Mouse (Mus musculus): ENCODE results near the gene Aqp3. TPM values are rescaled to one million over a fixed set of nuclear protein-coding genes. Genes with fewer than 3 reads are reported as not detected.

The Aqp3 gene
- polyA plus RNA-seq, 1 experiment from 2014 or later = 1.3 TPM

DNA sequence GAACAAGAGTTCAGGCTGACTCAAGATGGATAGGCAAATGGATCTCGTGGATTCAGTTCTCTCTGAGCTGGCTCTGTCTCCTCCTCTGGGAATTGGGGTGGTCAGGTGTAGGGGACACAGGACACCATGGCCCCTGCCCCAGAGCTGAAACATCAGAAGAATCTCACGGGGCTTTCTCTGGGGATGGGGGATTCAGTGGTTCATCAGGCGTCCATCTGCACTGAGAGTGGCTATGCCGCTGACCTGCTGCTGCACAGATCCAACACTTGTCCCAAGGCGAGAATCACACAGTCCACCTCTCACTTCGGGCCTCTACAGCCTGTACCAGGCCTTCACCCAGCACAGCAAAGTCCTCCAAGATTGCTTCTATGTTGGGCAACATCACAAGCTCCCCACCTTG, 17.1 kb upstream of the Aqp3 start:
- DNase-seq (ENCODE audit: low spot score) = no peak
- WGBS = 86% methylated on average over 6 of the region's 6 CpGs
- no peak for ATAC-seq (ENCODE audit: low FRiP score)
- no peak overlapping the region for H3K4me3 ChIP-seq (ENCODE audit: low read depth, low read length)
- no peaks in the 10 kb centered on the region for H3K9me3 ChIP-seq (ENCODE audit: control insufficient read depth, low read length)
- H3K36me3 ChIP-seq (ENCODE audit: control insufficient read depth, insufficient read depth, low read length) = peaks cover 16% of the 10 kb centered on the region; the same call in 1 of the 2 replicates
- H3K4me2 ChIP-seq (replicated peaks; ENCODE audit: low read depth, low read length) = no peak overlapping the region
- no peak overlapping the region for H3K27ac ChIP-seq (ENCODE audit: low read depth, low read length)
- no peak overlapping the region for H3K9ac ChIP-seq (ENCODE audit: low read depth, low read length)
- no peaks in the 10 kb centered on the region for H3K4me1 ChIP-seq (replicated peaks; ENCODE audit: control insufficient read depth, insufficient read depth, low read length)
- no peaks in the 10 kb centered on the region for H3K27me3 ChIP-seq (ENCODE audit: control insufficient read depth, insufficient read depth, low read length)

- Histone ChIP-seq H3K27me3 (ENCODE audit: control insufficient read depth, insufficient read depth, low read length) (no peaks in the 10 kb centered on the region), H3K27ac (ENCODE audit: low read depth, low read length) (no peak overlapping the region), H3K4me2 (replicated peaks; ENCODE audit: low read depth, low read length) (no peak overlapping the region), H3K9ac (ENCODE audit: low read depth, low read length) (no peak overlapping the region), H3K9me3 (ENCODE audit: control insufficient read depth, low read length) (no peaks in the 10 kb centered on the region), H3K4me1 (replicated peaks; ENCODE audit: control insufficient read depth, insufficient read depth, low read length) (no peaks in the 10 kb centered on the region), H3K4me3 (ENCODE audit: low read depth, low read length) (no peak overlapping the region), H3K36me3 (ENCODE audit: control insufficient read depth, insufficient read depth, low read length) (0 out of 2 replicates have a peak, but pooled peaks cover 13% of the 10 kb centered on the region)
- no peak for ATAC-seq (ENCODE audit: low FRiP score)
- WGBS = 85% methylated on average over 9 of the region's 9 CpGs
- DNase-seq (ENCODE audit: low spot score) = no peak
Observed at GRCm38 (mm10) chr4:41114358-41115070, 16.5 kb upstream of the Aqp3 start.

DNA sequence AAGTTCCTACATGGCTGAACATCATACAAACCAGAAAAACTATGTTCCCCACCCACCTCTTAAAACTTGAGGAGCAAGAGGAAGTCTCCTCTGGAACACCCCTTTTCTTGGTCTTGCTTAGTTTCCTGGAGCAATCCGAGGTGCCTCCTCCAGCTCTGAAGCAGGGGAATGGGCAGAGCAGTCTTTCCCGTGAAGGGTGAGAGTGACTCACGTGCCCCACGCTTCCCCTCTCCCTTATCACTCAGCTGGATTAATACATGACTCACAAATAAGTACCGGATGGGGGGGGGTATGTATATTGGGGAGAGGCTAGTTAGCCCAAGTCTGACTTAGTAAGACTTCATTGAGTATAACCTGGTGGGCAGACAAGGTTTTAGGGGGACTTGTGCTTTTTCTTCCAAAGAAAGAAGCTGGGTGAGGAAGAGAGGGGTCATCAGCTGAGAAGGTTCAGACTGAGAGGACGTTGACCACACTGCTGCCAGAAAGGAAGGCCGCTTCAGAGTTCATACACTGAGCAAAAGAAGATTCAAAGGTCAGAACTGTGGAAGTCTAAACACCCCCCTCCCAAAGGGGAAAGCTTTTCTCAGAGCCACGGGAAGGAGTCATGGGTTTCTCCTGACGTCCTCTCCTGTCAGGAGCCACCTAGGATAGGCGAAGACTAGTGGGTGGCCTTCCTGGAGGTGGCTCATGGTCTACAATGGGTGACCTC, 10.9 kb upstream of the Aqp3 start:
- no peaks in the 10 kb centered on the region for H3K27me3 ChIP-seq (ENCODE audit: control insufficient read depth, insufficient read depth, low read length)
- no peak for ATAC-seq (ENCODE audit: low FRiP score)
- no peak overlapping the region for H3K4me2 ChIP-seq (replicated peaks; ENCODE audit: low read depth, low read length)
- 85% methylated on average over 10 of the region's 10 CpGs for WGBS
- no peaks in the 10 kb centered on the region for H3K9me3 ChIP-seq (ENCODE audit: control insufficient read depth, low read length)
- H3K4me3 ChIP-seq (ENCODE audit: low read depth, low read length) = no peak overlapping the region
- H3K36me3 ChIP-seq (ENCODE audit: control insufficient read depth, insufficient read depth, low read length) = no peaks in the 10 kb centered on the region
- no peaks in the 10 kb centered on the region for H3K4me1 ChIP-seq (replicated peaks; ENCODE audit: control insufficient read depth, insufficient read depth, low read length)
- H3K27ac ChIP-seq (ENCODE audit: low read depth, low read length) = no peak overlapping the region
- no peak for DNase-seq (ENCODE audit: low spot score)
- H3K9ac ChIP-seq (ENCODE audit: low read depth, low read length) = no peak overlapping the region

GRCm38 (mm10) chr4:41107440-41107839, 9.5 kb upstream of the Aqp3 start:
- WGBS = 83% methylated on average over 4 of the region's 4 CpGs
- no peaks in the 10 kb centered on the region for H3K36me3 ChIP-seq (ENCODE audit: control insufficient read depth, insufficient read depth, low read length)
- no peaks in the 10 kb centered on the region for H3K27me3 ChIP-seq (ENCODE audit: control insufficient read depth, insufficient read depth, low read length)
- no peak overlapping the region for H3K9ac ChIP-seq (ENCODE audit: low read depth, low read length)
- H3K4me1 ChIP-seq (replicated peaks; ENCODE audit: control insufficient read depth, insufficient read depth, low read length) = no peaks in the 10 kb centered on the region
- no peak overlapping the region for H3K4me2 ChIP-seq (replicated peaks; ENCODE audit: low read depth, low read length)
- H3K27ac ChIP-seq (ENCODE audit: low read depth, low read length) = no peak overlapping the region
- no peaks in the 10 kb centered on the region for H3K9me3 ChIP-seq (ENCODE audit: control insufficient read depth, low read length)
- H3K4me3 ChIP-seq (ENCODE audit: low read depth, low read length) = no peak overlapping the region
- ATAC-seq (ENCODE audit: low FRiP score) (no peak), DNase-seq (ENCODE audit: low spot score) (no peak)

GRCm38 (mm10) chr4:41102901-41103300, 4.9 kb upstream of the Aqp3 start:
- no peak for ATAC-seq (ENCODE audit: low FRiP score)
- peaks cover 3% of the 10 kb centered on the region; the same call in 1 of the 2 replicates for H3K27me3 ChIP-seq (ENCODE audit: control insufficient read depth, insufficient read depth, low read length)
- DNase-seq (ENCODE audit: low spot score) = no peak
- H3K9ac ChIP-seq (ENCODE audit: low read depth, low read length) = no peak overlapping the region
- H3K4me2 ChIP-seq (replicated peaks; ENCODE audit: low read depth, low read length) = no peak overlapping the region
- no peak overlapping the region for H3K4me3 ChIP-seq (ENCODE audit: low read depth, low read length)
- no peaks in the 10 kb centered on the region; the same call in 1 of the 2 replicates for H3K4me1 ChIP-seq (replicated peaks; ENCODE audit: control insufficient read depth, insufficient read depth, low read length)
- no peaks in the 10 kb centered on the region for H3K9me3 ChIP-seq (ENCODE audit: control insufficient read depth, low read length)
- no peaks in the 10 kb centered on the region for H3K36me3 ChIP-seq (ENCODE audit: control insufficient read depth, insufficient read depth, low read length)
- no peak overlapping the region for H3K27ac ChIP-seq (ENCODE audit: low read depth, low read length)

GRCm38 (mm10) chr4:41100986-41101385, 3.0 kb upstream of the Aqp3 start:
- 22% methylated on average over 1 of the region's 1 CpGs for WGBS

DNA sequence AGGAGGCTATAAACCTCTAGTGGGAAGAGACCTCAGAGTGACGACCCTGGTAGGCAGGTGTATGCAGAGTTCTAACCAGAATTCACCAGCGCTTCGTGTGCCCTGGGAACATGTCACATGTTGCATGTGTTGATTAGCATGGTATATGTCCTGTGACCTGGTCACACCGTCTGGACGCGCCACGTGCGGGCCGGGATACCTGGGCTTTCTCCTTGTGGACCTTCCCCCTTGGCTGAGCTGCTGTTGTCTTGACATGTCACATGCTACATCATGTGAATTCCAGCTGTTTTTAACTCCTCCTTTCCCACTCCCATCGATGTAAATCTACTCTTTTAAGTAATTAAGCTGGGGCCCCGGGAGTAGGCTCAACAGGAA, 581 bp upstream of the Aqp3 start:
- peak; percentile 24 for DNase-seq (ENCODE audit: low spot score)
- no peak overlapping the region for H3K27ac ChIP-seq (ENCODE audit: low read depth, low read length)
- ATAC-seq (ENCODE audit: low FRiP score) = peak; percentile 38

More at GRCm38 (mm10) chr4:41100986-41101385, 3.0 kb upstream of the Aqp3 start:
- H3K27me3 ChIP-seq (ENCODE audit: control insufficient read depth, insufficient read depth, low read length) = peaks cover 15% of the 10 kb centered on the region; the same call in 1 of the 2 replicates
- ATAC-seq (ENCODE audit: low FRiP score) (no peak), DNase-seq (ENCODE audit: low spot score) (no peak)
- no peaks in the 10 kb centered on the region for H3K9me3 ChIP-seq (ENCODE audit: control insufficient read depth, low read length)
- no peak overlapping the region for H3K9ac ChIP-seq (ENCODE audit: low read depth, low read length)
- H3K4me1 ChIP-seq (replicated peaks; ENCODE audit: control insufficient read depth, insufficient read depth, low read length) = no peaks in the 10 kb centered on the region; the same call in 1 of the 2 replicates
- H3K4me3 ChIP-seq (ENCODE audit: low read depth, low read length) = no peak overlapping the region
- H3K4me2 ChIP-seq (replicated peaks; ENCODE audit: low read depth, low read length) = no peak overlapping the region
- H3K27ac ChIP-seq (ENCODE audit: low read depth, low read length) = no peak overlapping the region
- H3K36me3 ChIP-seq (ENCODE audit: control insufficient read depth, insufficient read depth, low read length) = no peaks in the 10 kb centered on the region

GRCm38 (mm10) chr4:41097381-41097780, 602 bp downstream of the Aqp3 start:
- H3K9me3 ChIP-seq (ENCODE audit: control insufficient read depth, low read length) = no peaks in the 10 kb centered on the region
- H3K9ac ChIP-seq (ENCODE audit: low read depth, low read length) = no peak overlapping the region
- 0 out of 2 replicates have a peak overlapping the region, but pooled peaks have one; percentile 12 for H3K4me3 ChIP-seq (ENCODE audit: low read depth, low read length)
- WGBS = 42% methylated on average over 13 of the region's 13 CpGs
- ATAC-seq (ENCODE audit: low FRiP score) = no peak
- H3K27ac ChIP-seq (ENCODE audit: low read depth, low read length) = no peak overlapping the region
- H3K4me1 ChIP-seq (replicated peaks; ENCODE audit: control insufficient read depth, insufficient read depth, low read length) = no peaks in the 10 kb centered on the region; the same call in 1 of the 2 replicates
- H3K4me2 ChIP-seq (replicated peaks; ENCODE audit: low read depth, low read length) = peak overlapping the region; percentile 56
- DNase-seq (ENCODE audit: low spot score) = no peak
- peaks cover 15% of the 10 kb centered on the region; the same call in 1 of the 2 replicates for H3K27me3 ChIP-seq (ENCODE audit: control insufficient read depth, insufficient read depth, low read length)
- no peaks in the 10 kb centered on the region for H3K36me3 ChIP-seq (ENCODE audit: control insufficient read depth, insufficient read depth, low read length)

More for the DNA sequence above, 581 bp upstream of the Aqp3 start:
- Histone ChIP-seq H3K9ac (ENCODE audit: low read depth, low read length) (no peak overlapping the region), H3K36me3 (ENCODE audit: control insufficient read depth, insufficient read depth, low read length) (no peaks in the 10 kb centered on the region), H3K4me1 (replicated peaks; ENCODE audit: control insufficient read depth, insufficient read depth, low read length) (no peaks in the 10 kb centered on the region; the same call in 1 of the 2 replicates), H3K9me3 (ENCODE audit: control insufficient read depth, low read length) (no peaks in the 10 kb centered on the region), H3K27me3 (ENCODE audit: control insufficient read depth, insufficient read depth, low read length) (peaks cover 15% of the 10 kb centered on the region; the same call in 1 of the 2 replicates), H3K4me3 (ENCODE audit: low read depth, low read length) (peak overlapping the region; percentile 29), H3K4me2 (replicated peaks; ENCODE audit: low read depth, low read length) (peak overlapping the region; percentile 56)
- 13% methylated on average over 11 of the region's 11 CpGs for WGBS

All from hindbrain, embryonic 11.5 days (tissue).